Mouse (Mus musculus) kidney, adult 2 months (tissue): ENCODE measurements around the gene Gm128. TPM values are rescaled to one million over a fixed set of nuclear protein-coding genes. Genes with fewer than 3 reads are reported as not detected.
A peak's percentile ranks its signal among the peaks of the same experiment; 100 is the strongest.

Source experiments
- DNase-seq: peaks from one replicate; pipeline ENCODE4 v3.0.0; 2021
- H3K27ac ChIP-seq: fragments of 200-500 bp; 2 replicates; pipeline ENCODE4 v1.5.1; 2012; ENCODE audit warnings: low read depth, low read length, control low read depth, inconsistent platforms; ENCODE audit not compliant: insufficient read depth
- H3K27me3 ChIP-seq: fragments of 200-500 bp; replicated peaks from 2 replicates; pipeline ENCODE4 v1.6.1; 2012; ENCODE audit warnings: mild to moderate bottlenecking, moderate library complexity, low read length, inconsistent platforms; ENCODE audit not compliant: control insufficient read depth, insufficient read depth
- H3K36me3 ChIP-seq: fragments of 200-500 bp; 2 replicates; pipeline ENCODE4 v1.6.1; 2012; ENCODE audit warnings: mild to moderate bottlenecking, moderate library complexity, low read length, inconsistent platforms; ENCODE audit not compliant: control insufficient read depth, insufficient read depth
- H3K4me1 ChIP-seq: fragments of 200-500 bp; 2 replicates; pipeline ENCODE4 v1.6.1; 2011; ENCODE audit warnings: low read length; ENCODE audit not compliant: control insufficient read depth, insufficient read depth
- H3K4me3 ChIP-seq: fragments of 200-500 bp; 2 replicates; pipeline ENCODE4 v1.5.1; 2011; ENCODE audit warnings: mild to moderate bottlenecking, low read depth, low read length, control low read depth; ENCODE audit not compliant: insufficient read depth
- CTCF ChIP-seq: fragments of 200-500 bp; conservative IDR thresholded peaks from 2 replicates; pipeline ENCODE4 v1.5.1; 2011; ENCODE audit warnings: low read depth, mild to moderate bottlenecking, control low read depth, low read length, moderate library complexity, mixed read lengths; ENCODE audit not compliant: insufficient read depth, insufficient read length
- POLR2A ChIP-seq: fragments of 200-500 bp; IDR thresholded peaks from one replicate; pipeline ENCODE4 v1.6.1; 2011; ENCODE audit warnings: low read depth, low read length, control low read depth
- WGBS: fragments of 180-500 bp; shearing (Covaris S2); methylation state at CpG from one replicate; pipeline ENCODE4 v1.1.7; 2018; 5-methylcytosine and 5-hydroxymethylcytosine counted together
- polyA plus RNA-seq: library from polyadenylated mRNA; depleted of rRNA; stranded (reverse); fragments of >200 nt; gene quantifications from 2 replicates; pipeline ENCODE4 v1.2.3, GENCODE M21; 2012; rRNA removed

Gene Gm128
- polyA plus RNA-seq, 1 experiment, result 5.9 TPM

- WGBS, result 61% methylated on average over 4 of the region's 4 CpGs
- peak; percentile 61 for DNase-seq
These were observed 33.1 kb downstream of the Gm128 start for GRCm38 (mm10) chr3:95208286-95208685.

GRCm38 (mm10) chr3:95203880-95204279, 37.5 kb downstream of the Gm128 start:
- DNase-seq, result no peak
- 90% methylated on average over 6 of the region's 6 CpGs for WGBS
- H3K27me3 ChIP-seq, result no peaks in the 10 kb centered on the region
- H3K4me1 ChIP-seq, result peaks cover 11% of the 10 kb centered on the region; the same call in 1 of the 2 replicates
- TF ChIP-seq CTCF, result no peak
- no peak for TF ChIP-seq POLR2A
- peaks cover 5% of the 10 kb centered on the region for H3K36me3 ChIP-seq
- no peak overlapping the region for H3K4me3 ChIP-seq
- H3K27ac ChIP-seq, result no peak overlapping the region

More at GRCm38 (mm10) chr3:95208286-95208685, 33.1 kb downstream of the Gm128 start:
- no peak overlapping the region for H3K4me3 ChIP-seq
- H3K27me3 ChIP-seq, result no peaks in the 10 kb centered on the region
- no peak overlapping the region for H3K27ac ChIP-seq
- peaks cover 3% of the 10 kb centered on the region; the same call in 1 of the 2 replicates for H3K4me1 ChIP-seq
- peaks cover 4% of the 10 kb centered on the region for H3K36me3 ChIP-seq
- TF ChIP-seq CTCF, result no peak
- TF ChIP-seq POLR2A, result no peak

GRCm38 (mm10) chr3:95200562-95200961, 40.8 kb downstream of the Gm128 start:
- H3K36me3 ChIP-seq, result peaks cover 7% of the 10 kb centered on the region
- DNase-seq, result no peak
- no peak overlapping the region for H3K4me3 ChIP-seq
- WGBS, result 36% methylated on average over 2 of the region's 2 CpGs
- H3K27ac ChIP-seq, result peak overlapping the region; percentile 71
- no peak for TF ChIP-seq POLR2A
- TF ChIP-seq CTCF, result no peak
- no peaks in the 10 kb centered on the region for H3K27me3 ChIP-seq
- peaks cover 15% of the 10 kb centered on the region; the same call in 1 of the 2 replicates for H3K4me1 ChIP-seq

- H3K36me3 ChIP-seq, result peaks cover 5% of the 10 kb centered on the region
- peaks cover 18% of the 10 kb centered on the region for H3K4me1 ChIP-seq
- DNase-seq, result peak; percentile 97
- no peaks in the 10 kb centered on the region for H3K27me3 ChIP-seq
- no peak for TF ChIP-seq POLR2A
- no peak for TF ChIP-seq CTCF
- 29% methylated on average over 7 of the region's 7 CpGs for WGBS
- H3K4me3 ChIP-seq, result no peak overlapping the region
- H3K27ac ChIP-seq, result peak overlapping the region; percentile 72
These were observed 41.3 kb downstream of the Gm128 start for GRCm38 (mm10) chr3:95200132-95200531.

GRCm38 (mm10) chr3:95199101-95199500, 42.3 kb downstream of the Gm128 start:
- peak; percentile 61 for DNase-seq
- Histone ChIP-seq H3K27ac (peak overlapping the region; percentile 26), H3K36me3 (peaks cover 5% of the 10 kb centered on the region), H3K4me1 (peaks cover 22% of the 10 kb centered on the region), H3K27me3 (no peaks in the 10 kb centered on the region), H3K4me3 (no peak overlapping the region)
- TF ChIP-seq POLR2A, result no peak
- TF ChIP-seq CTCF, result no peak
- WGBS, result 49% methylated on average over 1 of the region's 1 CpGs

- Histone ChIP-seq H3K27me3 (no peaks in the 10 kb centered on the region), H3K4me1 (peaks cover 22% of the 10 kb centered on the region), H3K27ac (peak overlapping the region; percentile 37), H3K4me3 (no peak overlapping the region), H3K36me3 (peaks cover 2% of the 10 kb centered on the region; the same call in 1 of the 2 replicates)
- no peak for TF ChIP-seq CTCF
- no peak for TF ChIP-seq POLR2A
- peak; percentile 20 for DNase-seq
- WGBS, result 60% methylated on average over 2 of the region's 2 CpGs
These were observed 45.6 kb downstream of the Gm128 start for GRCm38 (mm10) chr3:95195772-95196171.

- Histone ChIP-seq H3K4me1 (peaks cover 20% of the 10 kb centered on the region), H3K36me3 (peaks cover 2% of the 10 kb centered on the region; the same call in 1 of the 2 replicates), H3K27ac (peak overlapping the region; percentile 76), H3K4me3 (no peak overlapping the region), H3K27me3 (no peaks in the 10 kb centered on the region)
- peak; percentile 78 for DNase-seq
- TF ChIP-seq POLR2A, result no peak
- no peak for TF ChIP-seq CTCF
- 26% methylated on average over 6 of the region's 6 CpGs for WGBS
These were observed 46.7 kb downstream of the Gm128 start for GRCm38 (mm10) chr3:95194721-95195135.

Other genes with a start within 250 kb of the Gm128 start
- 16.3 and 18.5 TPM in 2 replicates for gene Zfp687, start 226.2 kb downstream of the Gm128 start, polyA plus RNA-seq
- 136 TPM in 2 replicates for gene Psmd4, start 199.0 kb downstream of the Gm128 start, polyA plus RNA-seq
- gene Pip5k1a, start 134.7 kb downstream of the Gm128 start, polyA plus RNA-seq, result 13.5 and 15.3 TPM in 2 replicates
- 45.6 and 47.1 TPM in 2 replicates for gene Vps72, start 130.6 kb downstream of the Gm128 start, polyA plus RNA-seq
- gene Tmod4, start 117.1 kb downstream of the Gm128 start, polyA plus RNA-seq, result 0.19 and 3.1 TPM in 2 replicates
- 46.7 and 50.8 TPM in 2 replicates for gene Scnm1, start 107.6 kb downstream of the Gm128 start, polyA plus RNA-seq
- 10.2 and 11.3 TPM in 2 replicates for gene Lysmd1, start 107.5 kb downstream of the Gm128 start, polyA plus RNA-seq
- gene Tnfaip8l2, start 99.2 kb downstream of the Gm128 start, polyA plus RNA-seq, result 4.1 and 6.8 TPM in 2 replicates
- gene Sema6c, start 81.1 kb downstream of the Gm128 start, polyA plus RNA-seq, result 8.0 and 8.5 TPM in 2 replicates
- 9.8 and 10.6 TPM in 2 replicates for gene Gabpb2, start 23.7 kb downstream of the Gm128 start, polyA plus RNA-seq
- 77.5 and 83.7 TPM in 2 replicates for gene Cdc42se1, start 12.9 kb downstream of the Gm128 start, polyA plus RNA-seq
- 30.6 and 31.4 TPM in 2 replicates for gene Mllt11, start 9.4 kb downstream of the Gm128 start, polyA plus RNA-seq
- 0.09 and 0.41 TPM in 2 replicates for gene Bnipl, start 9.6 kb upstream of the Gm128 start, polyA plus RNA-seq
- gene Mindy1, start 39.7 kb upstream of the Gm128 start, polyA plus RNA-seq, result 120 and 155 TPM in 2 replicates
- gene Prune1, start 40.5 kb upstream of the Gm128 start, polyA plus RNA-seq, result 25.6 and 27.0 TPM in 2 replicates
- 5.6 and 6.3 TPM in 2 replicates for gene Anxa9, start 65.6 kb upstream of the Gm128 start, polyA plus RNA-seq
- gene Cers2, start 73.2 kb upstream of the Gm128 start, polyA plus RNA-seq, result 143 and 173 TPM in 2 replicates
- gene Setdb1, start 115.6 kb upstream of the Gm128 start, polyA plus RNA-seq, result 11.4 and 11.6 TPM in 2 replicates
- gene 4930558C23Rik, start 161.2 kb upstream of the Gm128 start, polyA plus RNA-seq, result not detected in 2 replicates
- 26.4 and 28.7 TPM in 2 replicates for gene Arnt, start 192.8 kb upstream of the Gm128 start, polyA plus RNA-seq